Mouse (Mus musculus) cerebellum, postnatal 10 days (tissue): Measurements from ENCODE around the gene Cops4.

ENCODE experiments used
- DNase-seq, 2 experiments: peaks; one replicate each; pipeline ENCODE4 v3.0.0; 2021; ENCODE audit warnings: mixed read lengths in 2 of 2

The Cops4 gene

DNA sequence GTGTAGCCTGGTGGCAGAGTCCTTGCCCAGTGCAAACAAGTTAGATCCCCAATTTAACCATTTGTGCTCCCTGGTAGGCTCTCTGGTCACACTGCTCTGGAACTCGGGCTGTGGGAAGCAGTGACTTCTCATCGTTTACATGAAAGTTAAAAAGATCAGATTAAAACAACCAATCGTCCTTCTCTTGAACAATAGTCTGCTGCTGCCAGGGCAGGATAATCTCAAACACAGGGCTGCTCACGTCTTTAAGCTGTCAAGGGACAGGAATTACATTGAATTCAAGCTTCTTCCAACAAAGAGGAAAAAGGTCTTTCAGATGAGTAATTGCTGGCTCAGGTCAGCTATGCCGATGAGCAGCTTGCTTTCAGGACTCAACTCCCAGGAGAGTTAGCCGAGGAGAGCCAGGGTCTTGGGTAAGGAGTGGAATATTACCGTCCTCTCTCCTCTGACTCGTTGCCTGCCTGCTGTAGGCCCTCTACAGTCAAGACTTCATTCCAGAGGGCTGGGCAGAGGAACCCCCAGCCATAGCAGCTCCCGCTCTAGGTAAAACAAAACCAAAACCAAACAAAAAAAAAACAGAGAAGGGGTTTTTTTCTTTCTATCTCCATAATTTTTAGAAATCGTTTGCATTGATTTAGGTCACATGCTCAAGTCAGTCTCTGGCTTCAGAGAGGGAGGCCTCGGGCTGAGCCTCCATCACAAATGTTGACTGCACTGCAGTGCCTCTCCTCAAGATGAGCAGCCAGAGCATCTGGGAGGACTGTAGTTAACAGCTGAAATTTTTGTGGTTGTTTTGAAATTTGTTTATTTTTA is 63.7 kb downstream of the Cops4 start:
- no peak for DNase-seq

DNA sequence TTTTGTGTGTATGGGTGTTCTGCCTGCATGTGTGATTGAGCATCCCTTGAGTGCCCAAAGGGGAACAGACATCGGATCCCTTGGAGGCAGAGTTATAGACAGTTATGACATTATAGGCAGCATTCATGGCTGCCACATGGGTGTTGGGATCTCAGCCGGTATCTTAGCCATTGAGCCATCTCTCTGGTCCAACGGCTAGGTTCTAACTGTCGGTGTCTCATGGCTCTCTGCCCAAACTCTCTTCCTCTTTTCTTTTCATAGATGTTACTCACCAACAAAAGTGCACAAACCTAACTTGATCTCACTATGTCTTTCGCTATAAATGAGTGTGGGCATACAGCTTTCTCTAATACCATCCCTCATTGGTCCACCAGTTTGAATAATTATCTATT is 64.3 kb downstream of the Cops4 start:
- no peak for DNase-seq

DNA sequence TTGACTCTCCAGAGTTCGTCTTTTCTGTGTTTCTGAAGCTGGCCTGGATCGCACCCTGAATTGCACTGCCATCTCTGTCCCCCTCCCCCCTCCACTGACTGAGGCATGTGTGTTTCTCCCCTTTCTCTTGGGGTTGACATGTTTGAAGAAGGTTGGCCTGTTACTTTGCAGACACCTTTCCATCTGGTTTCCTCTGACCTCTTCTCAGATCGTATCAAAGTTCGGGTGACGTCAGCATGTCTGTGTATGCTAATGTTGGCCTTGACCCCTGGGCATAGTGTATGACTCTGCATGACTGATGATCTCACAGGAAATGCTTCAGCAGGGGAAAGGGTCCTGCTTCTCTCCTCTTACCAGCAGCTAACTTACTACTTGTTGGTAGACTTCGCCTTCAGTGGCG is 65.0 kb downstream of the Cops4 start:
- DNase-seq: no peak

DNA sequence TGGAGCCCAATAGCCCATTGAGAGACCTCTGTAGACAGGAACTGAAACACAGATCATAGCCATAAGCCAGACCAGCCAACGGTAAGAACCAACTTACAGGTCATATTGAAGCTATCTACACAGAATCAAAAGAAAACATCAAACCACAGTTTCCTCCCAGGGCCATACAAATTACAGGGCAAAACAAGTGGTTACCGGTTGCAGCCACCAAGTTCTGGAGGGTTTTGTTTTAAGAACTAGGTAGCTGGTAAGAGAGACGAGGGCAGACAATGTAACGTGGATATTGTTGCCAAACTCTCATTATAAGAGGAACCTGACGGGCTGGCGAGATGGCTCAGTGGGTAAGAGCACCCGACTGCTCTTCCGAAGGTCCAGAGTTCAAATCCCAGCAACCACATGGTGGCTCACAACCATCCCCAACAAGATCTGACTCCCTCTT is 67.1 kb downstream of the Cops4 start:
- no peak for DNase-seq

DNA sequence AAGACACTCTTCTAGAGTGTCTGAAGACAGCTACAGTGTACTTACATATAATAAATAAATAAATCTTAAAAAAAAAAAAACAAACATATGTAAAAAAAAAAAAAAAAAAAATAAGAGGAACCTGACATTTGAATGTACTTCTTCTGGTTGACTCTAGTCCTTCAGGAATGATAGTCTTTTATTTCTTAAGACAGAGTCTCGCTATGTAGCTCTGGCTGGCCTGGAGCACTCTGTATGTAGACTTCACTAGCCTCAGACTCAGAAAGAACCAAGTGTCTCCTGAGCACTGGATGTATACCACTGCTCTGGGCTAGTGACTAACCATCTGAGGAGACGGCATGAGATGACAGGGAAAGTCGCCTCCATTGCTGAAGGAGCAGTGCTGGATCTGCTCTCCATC is 67.5 kb downstream of the Cops4 start:
- no peak for DNase-seq

DNA sequence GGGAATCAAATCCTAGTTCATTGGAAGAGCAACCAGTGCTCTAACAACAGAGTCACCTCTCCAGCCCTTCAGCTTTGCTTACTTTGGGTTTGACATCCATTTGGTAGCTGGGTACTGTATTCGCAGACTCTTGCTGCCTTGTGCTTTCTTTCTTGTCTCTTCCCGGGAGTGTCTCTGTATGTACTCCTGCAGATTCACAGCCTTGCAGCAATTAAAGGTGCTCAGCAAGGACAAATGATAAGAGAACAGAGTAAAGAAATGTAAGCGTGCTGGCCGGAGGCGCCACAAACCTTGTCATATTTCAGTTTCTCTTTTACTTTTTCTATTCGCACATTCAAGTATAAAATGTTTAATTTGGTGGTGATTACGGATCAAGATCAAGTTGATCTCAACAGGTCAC is 69.0 kb downstream of the Cops4 start:
- DNase-seq: no peak

DNA sequence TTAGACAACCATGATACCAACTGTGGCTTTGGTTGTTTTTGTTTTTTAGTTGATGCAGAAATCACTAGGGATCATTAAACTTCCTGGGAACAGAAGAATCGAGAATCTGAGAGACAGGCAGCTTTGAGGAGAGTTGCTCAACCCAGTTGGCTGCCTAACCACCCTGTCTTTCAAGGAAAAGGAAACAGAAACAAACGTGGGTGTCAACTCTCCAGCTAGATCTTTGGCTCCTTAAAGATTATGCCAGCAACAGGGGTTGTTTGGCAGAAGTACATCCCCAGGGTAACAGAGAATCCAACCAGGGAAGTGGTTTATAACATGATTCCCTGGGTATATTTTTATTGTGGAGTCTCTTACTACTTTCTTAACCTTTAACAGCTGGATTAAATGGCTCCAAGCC is 69.5 kb downstream of the Cops4 start:
- DNase-seq: no peak

DNA sequence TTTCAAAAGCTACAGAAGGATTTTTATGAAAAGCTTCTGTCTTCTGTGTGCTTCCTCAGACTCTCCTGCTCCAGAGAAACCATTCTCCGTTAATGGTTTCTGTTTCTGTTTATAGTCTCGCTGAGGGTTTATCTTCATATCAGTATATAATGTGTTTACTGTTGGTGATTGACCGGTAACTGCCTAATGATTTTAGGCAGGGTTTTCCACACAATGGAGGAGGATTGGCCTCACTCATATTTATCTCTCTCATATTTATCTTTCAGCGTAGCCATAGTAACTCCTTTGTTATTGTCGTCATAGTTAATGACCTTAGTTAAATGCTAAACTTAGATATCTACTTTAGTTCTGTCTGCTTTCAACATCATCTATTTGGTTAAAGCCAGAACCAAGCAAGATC is 72.4 kb downstream of the Cops4 start:
- no peak for DNase-seq

DNA sequence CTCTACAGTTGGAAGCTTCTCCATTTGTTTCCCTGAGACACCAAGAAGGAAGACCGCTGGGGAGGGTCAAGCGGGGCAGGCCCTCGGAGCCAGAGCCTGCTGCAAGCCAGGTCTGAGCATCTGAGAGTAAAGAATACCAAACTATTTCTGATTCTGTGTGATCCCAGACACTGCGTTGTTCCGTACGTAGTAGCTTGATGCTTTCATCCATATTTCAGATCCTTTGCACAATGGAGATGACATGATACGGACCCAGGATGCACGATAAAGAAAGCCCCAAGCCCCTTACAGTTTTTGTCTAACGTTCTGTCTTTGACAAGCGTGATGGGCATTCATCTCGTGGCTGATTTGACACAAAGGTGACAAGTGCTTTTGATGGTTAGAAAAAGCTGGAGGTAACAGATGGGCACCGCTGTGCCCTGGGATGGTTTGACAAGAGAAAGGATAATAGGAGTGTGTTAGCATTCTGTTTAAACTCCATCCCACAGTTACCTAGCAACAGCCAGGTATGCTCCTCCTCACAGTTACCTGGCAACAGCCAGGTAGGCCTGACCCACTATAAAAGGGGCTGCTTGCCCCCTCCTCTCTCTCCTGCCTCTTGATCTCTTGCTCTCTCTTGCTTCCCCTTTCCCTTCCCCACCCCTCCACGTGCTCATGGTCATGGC is 76.8 kb downstream of the Cops4 start:
- DNase-seq: no peak

DNA sequence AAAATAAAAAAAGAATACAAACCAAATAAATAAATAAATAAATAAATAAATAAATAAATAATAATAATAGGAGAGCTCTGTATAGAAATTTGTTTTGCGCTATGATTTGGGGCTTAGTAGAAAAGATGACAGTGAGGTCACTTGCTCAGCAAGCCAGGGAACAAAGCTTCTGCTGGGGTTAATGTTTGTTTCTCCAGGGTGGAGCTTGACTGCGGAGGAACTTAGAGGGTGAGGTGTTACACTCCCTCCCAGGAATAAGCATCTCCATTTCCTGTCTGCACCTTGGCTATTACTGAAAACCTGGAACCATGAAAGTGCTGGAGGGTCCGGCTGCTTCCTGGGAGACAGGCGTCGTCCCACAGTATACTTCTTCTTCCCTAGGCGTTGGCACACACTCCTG is 77.9 kb downstream of the Cops4 start:
- no peak for DNase-seq
